Mouse (Mus musculus) testis, adult 2 months (tissue): ENCODE results near the gene Gpatch4.

ENCODE experiments used
- CTCF ChIP-seq: fragments of 200-500 bp; IDR thresholded peaks from 2 replicates; pipeline ENCODE4 v1.5.1; 2012; ENCODE audit warnings: low read depth, mild to moderate bottlenecking, inconsistent platforms, low read length, moderate library complexity; ENCODE audit not compliant: control insufficient read depth, insufficient read depth, insufficient replicate concordance
- POLR2A ChIP-seq: fragments of 200-500 bp; IDR thresholded peaks from 2 replicates; pipeline ENCODE4 v1.6.1; 2012; ENCODE audit warnings: low read depth, mild to moderate bottlenecking, inconsistent platforms, low read length, moderate library complexity; ENCODE audit not compliant: control insufficient read depth

- no peak for TF ChIP-seq CTCF
- no peak for TF ChIP-seq POLR2A
Observed at GRCm38 (mm10) chr3:88094126-88094525, 51.2 kb downstream of the Gpatch4 start.
